Mouse (Mus musculus) lung, embryonic 16.5 days (tissue): ENCODE data around the gene Pinlyp. TPM values are rescaled to one million over a fixed set of nuclear protein-coding genes. Genes with fewer than 3 reads are reported as not detected.

Experiments used
- ATAC-seq: fragments of 200-750 bp; cut with Nextera tagmentation; 2 replicates; pipeline ENCODE4 v1.8.0; 2017; ENCODE audit warnings: low read depth, mild to moderate bottlenecking, moderate library complexity
- H3K27ac ChIP-seq: fragments of 300-500 bp; sonication (generic); 2 replicates; pipeline ENCODE4 v1.5.1; 2014; ENCODE audit warnings: mild to moderate bottlenecking, control low read depth, low read length
- H3K27me3 ChIP-seq: fragments of 300-500 bp; sonication (generic); 2 replicates; pipeline ENCODE4 v1.6.1; 2014; ENCODE audit warnings: low read depth, low read length, mixed read lengths; ENCODE audit not compliant: control insufficient read depth, insufficient read depth
- H3K36me3 ChIP-seq: fragments of 300-500 bp; sonication (generic); 2 replicates; pipeline ENCODE4 v1.6.1; 2014; ENCODE audit warnings: low read length; ENCODE audit not compliant: control insufficient read depth, insufficient read depth
- H3K4me1 ChIP-seq: fragments of 300-500 bp; sonication (generic); replicated peaks from 2 replicates; pipeline ENCODE4 v1.6.1; 2014; ENCODE audit warnings: low read length, mixed read lengths; ENCODE audit not compliant: control insufficient read depth, insufficient read depth
- H3K4me2 ChIP-seq: fragments of 300-500 bp; sonication (generic); 2 replicates; pipeline ENCODE4 v1.6.1; 2014; ENCODE audit warnings: low read depth, low read length, control low read depth
- H3K4me3 ChIP-seq: fragments of 300-500 bp; sonication (generic); 2 replicates; pipeline ENCODE4 v1.5.1; 2014; ENCODE audit warnings: mild to moderate bottlenecking, low read length, control low read depth
- H3K9ac ChIP-seq: fragments of 300-500 bp; sonication (generic); 2 replicates; pipeline ENCODE4 v1.6.1; 2014; ENCODE audit warnings: low read length, control low read depth
- H3K9me3 ChIP-seq: fragments of 300-500 bp; sonication (generic); 2 replicates; pipeline ENCODE4 v1.6.1; 2016; ENCODE audit warnings: low read length; ENCODE audit not compliant: control insufficient read depth
- WGBS: fragments of 180-500 bp; shearing (Covaris S2); extraction: QIAGEN DNeasy Blood & Tissue Kit; methylation state at CpG from one replicate; pipeline ENCODE4 v1.1.7; 2014; 5-methylcytosine and 5-hydroxymethylcytosine counted together
- polyA plus RNA-seq: library from polyadenylated mRNA; unstranded; fragments of >200 nt; fragmentation: Nextera tagmentation; extraction: Ambion mirVana; gene quantifications from 2 replicates; pipeline ENCODE4 v1.2.1, GENCODE M21; 2015

Gene Pinlyp
- polyA plus RNA-seq, 1 experiment from 2014 or later = 0.25 TPM

DNA sequence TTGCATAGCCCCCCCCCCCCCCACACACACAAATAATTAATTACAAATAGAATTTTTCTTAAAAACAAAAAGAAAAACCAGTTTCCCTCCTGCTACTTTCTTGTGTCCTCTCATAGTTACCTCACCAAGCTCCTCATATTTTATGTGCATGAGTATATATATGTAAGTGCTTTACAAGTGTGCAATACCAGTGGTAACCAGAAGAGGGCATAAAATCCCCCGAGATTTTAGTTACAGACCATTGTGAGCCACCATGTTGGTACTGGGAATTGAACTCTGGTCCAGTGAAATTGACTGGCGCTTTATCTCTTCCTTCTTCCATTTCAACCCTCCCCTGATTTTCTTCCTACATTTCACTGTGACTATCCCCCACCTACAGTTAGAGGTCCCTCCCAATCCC lies 1.4 kb downstream of the Pinlyp start:
- Histone ChIP-seq H3K4me3 (no peak overlapping the region), H3K27me3 (no peaks in the 10 kb centered on the region), H3K27ac (no peak overlapping the region), H3K9ac (no peak overlapping the region), H3K9me3 (no peaks in the 10 kb centered on the region), H3K4me1 (peaks cover 7% of the 10 kb centered on the region), H3K4me2 (no peak overlapping the region), H3K36me3 (peaks cover 2% of the 10 kb centered on the region)
- 78% methylated on average over 2 of the region's 2 CpGs for WGBS
- no peak for ATAC-seq

DNA sequence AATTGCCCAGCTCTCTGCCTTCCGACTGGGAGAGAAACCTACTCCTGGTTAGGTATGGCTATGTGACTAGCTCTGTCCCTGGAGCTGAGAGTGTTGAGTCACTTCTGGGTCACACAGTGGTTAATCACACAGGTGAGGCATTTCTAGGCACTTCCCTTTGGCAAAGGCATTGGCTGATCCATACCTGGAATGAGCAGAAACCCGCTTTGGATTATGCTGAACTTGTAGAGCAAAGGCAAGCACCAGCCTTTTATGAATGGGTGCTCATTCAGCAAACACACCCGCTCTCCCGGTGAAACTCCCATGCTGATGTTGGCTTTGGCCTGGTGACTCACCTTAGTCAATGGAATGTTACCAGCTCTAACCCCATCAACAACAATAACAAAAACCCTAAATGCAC lies 6.2 kb downstream of the Pinlyp start:
- WGBS = 84% methylated on average over 4 of the region's 4 CpGs
- peaks cover 5% of the 10 kb centered on the region; the same call in 1 of the 2 replicates for H3K36me3 ChIP-seq
- no peak overlapping the region for H3K9ac ChIP-seq
- H3K4me2 ChIP-seq = no peak overlapping the region
- no peaks in the 10 kb centered on the region for H3K9me3 ChIP-seq
- no peaks in the 10 kb centered on the region for H3K4me1 ChIP-seq
- H3K4me3 ChIP-seq = no peak overlapping the region
- no peaks in the 10 kb centered on the region for H3K27me3 ChIP-seq
- ATAC-seq = no peak
- no peak overlapping the region for H3K27ac ChIP-seq

DNA sequence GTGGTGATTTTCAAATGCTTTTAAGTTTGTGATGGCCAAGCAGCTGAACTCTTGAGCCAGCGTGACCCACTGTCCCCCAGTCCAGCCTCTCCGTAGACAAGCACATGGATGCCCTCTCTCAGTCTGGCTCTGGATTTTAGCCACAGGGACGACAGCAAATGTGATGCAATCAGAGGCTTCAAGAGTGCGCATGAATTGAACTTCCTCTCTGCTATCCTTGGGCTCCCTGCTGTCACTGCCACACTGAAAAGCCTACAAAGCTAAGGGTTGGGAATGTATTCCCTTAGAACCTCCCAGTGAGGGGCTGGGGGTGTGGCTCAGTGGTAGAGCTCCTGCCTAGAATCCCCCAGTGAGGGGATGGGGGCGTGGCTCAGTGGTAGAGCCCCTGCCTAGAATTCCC lies 7.2 kb downstream of the Pinlyp start:
- ATAC-seq = no peak
- Histone ChIP-seq H3K36me3 (peaks cover 13% of the 10 kb centered on the region), H3K27ac (no peak overlapping the region), H3K4me2 (no peak overlapping the region), H3K4me1 (no peaks in the 10 kb centered on the region), H3K27me3 (no peaks in the 10 kb centered on the region), H3K9ac (no peak overlapping the region), H3K4me3 (no peak overlapping the region), H3K9me3 (no peaks in the 10 kb centered on the region)
- 78% methylated on average over 5 of the region's 5 CpGs for whole genome bisulfite sequencing

DNA sequence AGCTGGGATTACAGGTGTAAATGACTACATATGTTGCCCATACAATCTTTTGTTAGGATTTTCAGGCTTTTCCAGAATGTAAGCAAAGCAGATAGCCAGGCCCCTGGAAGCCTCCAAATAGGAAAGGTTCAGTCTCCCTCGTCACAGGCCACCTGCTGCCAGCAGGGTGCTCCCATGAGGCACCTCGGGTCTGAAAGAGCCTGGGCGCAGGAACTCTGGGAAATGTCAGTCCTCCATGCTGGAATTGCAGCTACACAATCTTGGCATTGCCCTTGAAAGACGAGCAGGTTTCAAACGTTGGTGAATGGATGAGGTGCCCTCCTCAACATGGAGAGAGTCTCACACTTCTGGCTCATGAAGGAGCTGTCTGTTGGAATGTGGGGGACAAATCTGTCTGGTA lies 7.8 kb downstream of the Pinlyp start:
- Histone ChIP-seq H3K36me3 (peaks cover 19% of the 10 kb centered on the region), H3K4me2 (no peak overlapping the region), H3K9ac (no peak overlapping the region), H3K9me3 (no peaks in the 10 kb centered on the region), H3K27me3 (no peaks in the 10 kb centered on the region), H3K4me3 (no peak overlapping the region), H3K4me1 (no peaks in the 10 kb centered on the region), H3K27ac (no peak overlapping the region)
- ATAC-seq = no peak
- WGBS = 32% methylated on average over 5 of the region's 5 CpGs

DNA sequence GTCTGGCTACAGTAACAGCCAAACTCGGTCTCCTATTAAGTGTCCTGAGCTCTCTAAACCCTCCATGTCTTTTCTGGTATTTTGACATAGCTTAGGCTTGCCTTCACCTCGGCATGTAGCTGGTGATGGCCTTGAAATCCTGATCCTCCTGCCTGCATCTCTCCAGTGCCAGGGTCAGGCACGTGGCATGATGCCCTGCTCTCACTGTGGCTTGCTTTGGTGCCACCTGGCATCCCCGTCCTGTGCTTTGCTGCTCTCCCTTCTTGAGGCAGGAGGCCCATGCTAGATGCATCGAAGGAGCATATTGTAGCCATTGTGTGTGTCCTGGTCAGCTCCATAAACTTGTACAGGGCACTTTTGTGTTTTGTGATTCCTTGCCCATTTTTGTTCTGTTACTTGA lies 8.3 kb downstream of the Pinlyp start:
- H3K27ac ChIP-seq = no peak overlapping the region

DNA sequence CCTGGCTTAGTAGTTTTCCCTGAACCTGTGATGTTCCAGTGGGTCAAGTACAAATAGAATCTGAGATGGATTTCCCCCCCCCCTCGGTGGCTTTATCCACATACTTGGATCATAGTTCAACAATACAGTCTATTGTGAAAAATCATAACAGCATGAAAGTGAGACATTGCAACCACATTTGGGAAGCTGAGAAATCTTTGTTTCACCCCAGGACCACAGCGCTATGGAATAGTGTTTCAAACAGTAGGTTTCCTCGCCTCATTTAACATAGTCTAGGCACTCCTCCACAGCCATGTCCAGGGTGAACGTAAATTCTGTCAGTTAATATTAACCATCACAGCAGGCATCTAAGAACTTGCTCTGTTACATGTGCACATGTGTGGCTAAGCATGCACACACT lies 8.8 kb downstream of the Pinlyp start:
- Histone ChIP-seq H3K27me3 (no peaks in the 10 kb centered on the region), H3K4me2 (no peak overlapping the region), H3K27ac (no peak overlapping the region), H3K4me3 (no peak overlapping the region), H3K4me1 (peaks cover 3% of the 10 kb centered on the region), H3K9me3 (no peaks in the 10 kb centered on the region), H3K36me3 (peaks cover 21% of the 10 kb centered on the region), H3K9ac (no peak overlapping the region)
- 81% methylated on average over 4 of the region's 4 CpGs for WGBS
- no peak for ATAC-seq

More for the DNA sequence above, 8.3 kb downstream of the Pinlyp start:
- Histone ChIP-seq H3K9ac (no peak overlapping the region), H3K4me3 (no peak overlapping the region), H3K27me3 (no peaks in the 10 kb centered on the region), H3K9me3 (no peaks in the 10 kb centered on the region), H3K4me1 (no peaks in the 10 kb centered on the region), H3K36me3 (peaks cover 21% of the 10 kb centered on the region), H3K4me2 (no peak overlapping the region)
- 71% methylated on average over 5 of the region's 5 CpGs for WGBS
- ATAC-seq = no peak

DNA sequence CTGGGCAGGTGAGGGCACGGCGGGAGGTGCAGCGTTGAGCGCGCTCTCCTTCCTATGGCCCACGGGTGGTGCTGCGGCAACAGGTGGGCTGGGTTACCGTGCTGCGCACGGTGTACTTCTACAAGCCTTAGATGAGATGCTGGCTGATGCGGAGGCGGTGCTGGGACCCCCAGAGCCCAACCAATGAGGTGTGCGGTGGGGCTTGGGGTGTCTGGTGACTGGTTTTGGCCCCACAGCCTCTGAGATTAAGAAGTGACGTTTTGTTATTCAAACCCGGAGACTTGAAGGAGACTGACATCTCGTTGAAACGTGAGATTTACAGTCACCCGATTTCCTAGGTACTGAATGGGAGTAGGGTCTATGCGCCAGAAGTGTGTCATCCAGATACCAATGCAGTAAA lies 11.6 kb downstream of the Pinlyp start:
- no peak for ATAC-seq
- WGBS = 47% methylated on average over 17 of the region's 19 CpGs
- Histone ChIP-seq H3K9me3 (no peaks in the 10 kb centered on the region), H3K4me1 (peaks cover 11% of the 10 kb centered on the region), H3K4me2 (no peak overlapping the region), H3K27me3 (no peaks in the 10 kb centered on the region), H3K4me3 (no peak overlapping the region), H3K27ac (no peak overlapping the region), H3K9ac (no peak overlapping the region), H3K36me3 (peaks cover 21% of the 10 kb centered on the region)

DNA sequence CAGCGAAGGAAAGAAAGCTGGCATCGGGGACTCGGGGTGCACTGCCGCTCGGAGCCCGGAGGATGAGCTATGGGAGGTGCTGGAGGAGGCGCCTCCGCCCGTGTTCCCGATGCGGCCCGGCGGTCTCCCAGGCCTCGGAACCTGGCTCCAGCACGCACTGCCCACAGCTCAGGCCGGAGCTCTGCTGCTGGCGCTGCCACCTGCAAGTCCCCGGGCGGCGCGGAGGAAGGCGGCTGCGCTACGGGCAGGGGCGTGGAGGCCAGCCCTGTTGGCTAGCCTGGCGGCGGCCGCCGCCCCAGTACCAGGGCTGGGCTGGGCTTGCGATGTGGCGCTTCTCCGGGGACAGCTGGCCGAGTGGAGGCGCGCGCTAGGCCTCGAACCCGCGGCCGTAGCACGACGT lies 12.1 kb downstream of the Pinlyp start:
- Histone ChIP-seq H3K4me2 (no peak overlapping the region), H3K4me3 (no peak overlapping the region)

DNA sequence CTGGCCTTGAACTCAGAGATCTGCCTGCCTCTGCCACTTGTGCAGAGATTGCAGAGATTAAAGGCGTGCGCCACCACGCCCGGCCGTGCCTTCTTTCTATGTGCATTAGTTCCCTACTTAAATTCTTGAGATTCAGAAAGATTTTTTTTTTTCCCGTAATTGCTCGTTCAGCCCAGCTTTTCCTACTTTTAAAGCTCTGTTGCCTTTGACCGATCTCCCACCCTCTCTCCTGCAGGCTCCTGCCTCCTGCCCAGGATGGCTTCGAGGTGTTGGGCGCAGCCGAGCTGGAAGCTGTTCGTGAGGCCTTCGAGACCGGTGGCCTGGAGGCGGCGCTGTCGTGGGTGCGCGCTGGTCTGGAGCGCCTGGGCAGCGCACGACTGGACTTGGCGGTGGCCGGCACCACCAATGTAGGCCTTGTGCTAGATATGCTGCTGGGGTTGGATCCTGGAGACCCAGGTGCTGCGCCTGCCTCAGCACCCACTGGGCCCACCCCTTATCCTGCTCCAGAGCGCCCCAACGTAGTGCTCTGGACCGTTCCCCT lies 12.8 kb downstream of the Pinlyp start:
- no peak for ATAC-seq

More for the DNA sequence above, 12.1 kb downstream of the Pinlyp start:
- ATAC-seq = no peak
- 56% methylated on average over 24 of the region's 42 CpGs for WGBS
- Histone ChIP-seq H3K9ac (no peak overlapping the region), H3K27me3 (no peaks in the 10 kb centered on the region), H3K27ac (no peak overlapping the region), H3K9me3 (no peaks in the 10 kb centered on the region), H3K4me1 (peaks cover 13% of the 10 kb centered on the region), H3K36me3 (peaks cover 21% of the 10 kb centered on the region)

More for the DNA sequence above, 12.8 kb downstream of the Pinlyp start:
- H3K36me3 ChIP-seq = peaks cover 21% of the 10 kb centered on the region
- no peak overlapping the region for H3K27ac ChIP-seq
- no peaks in the 10 kb centered on the region for H3K9me3 ChIP-seq
- no peak overlapping the region for H3K4me3 ChIP-seq
- H3K9ac ChIP-seq = no peak overlapping the region
- H3K27me3 ChIP-seq = no peaks in the 10 kb centered on the region
- peaks cover 13% of the 10 kb centered on the region for H3K4me1 ChIP-seq
- H3K4me2 ChIP-seq = no peak overlapping the region
- 84% methylated on average over 28 of the region's 28 CpGs for WGBS
